Mouse (Mus musculus): ENCODE data around the gene Emc3.

DNA sequence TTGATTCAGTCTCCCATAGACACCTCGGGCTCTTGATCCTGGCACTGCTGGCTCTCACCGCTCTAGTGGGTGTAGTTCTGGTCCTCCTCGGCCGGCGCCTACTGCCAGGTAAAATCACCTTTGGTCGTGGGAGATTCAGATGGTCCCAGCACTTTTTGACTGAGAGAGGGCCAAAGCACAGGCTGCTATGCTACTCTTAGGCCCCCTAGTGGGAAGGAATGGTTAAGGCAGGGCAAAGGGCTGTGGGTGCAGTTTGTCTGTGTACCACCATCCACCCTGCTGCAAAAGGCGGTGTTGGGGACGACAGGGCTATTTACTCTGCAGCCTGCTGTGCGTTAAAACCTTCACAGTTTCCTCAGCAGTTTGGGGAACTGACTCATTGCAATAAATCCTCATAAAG is 62.4 kb downstream of the Emc3 start:
- no peak for TF ChIP-seq CTCF (IDR thresholded peaks at IDR 0.05; ENCODE audit: borderline replicate concordance, control insufficient read depth, extremely low read depth, insufficient read depth, low read length, poor library complexity)
- TF ChIP-seq POLR2A (IDR thresholded peaks at IDR 0.05; ENCODE audit: control insufficient read depth, extremely low read depth, insufficient read depth, low read length, poor library complexity) = no peak

Measured in thymus, adult 2 months (tissue).